Mouse (Mus musculus): ENCODE measurements around the gene Nectin1. TPM values are rescaled to one million over a fixed set of nuclear protein-coding genes. Genes with fewer than 3 reads are reported as not detected.

Gene Nectin1
- total RNA-seq, 2 experiments from 2014 or later, result 96.1 to 106 TPM

DNA sequence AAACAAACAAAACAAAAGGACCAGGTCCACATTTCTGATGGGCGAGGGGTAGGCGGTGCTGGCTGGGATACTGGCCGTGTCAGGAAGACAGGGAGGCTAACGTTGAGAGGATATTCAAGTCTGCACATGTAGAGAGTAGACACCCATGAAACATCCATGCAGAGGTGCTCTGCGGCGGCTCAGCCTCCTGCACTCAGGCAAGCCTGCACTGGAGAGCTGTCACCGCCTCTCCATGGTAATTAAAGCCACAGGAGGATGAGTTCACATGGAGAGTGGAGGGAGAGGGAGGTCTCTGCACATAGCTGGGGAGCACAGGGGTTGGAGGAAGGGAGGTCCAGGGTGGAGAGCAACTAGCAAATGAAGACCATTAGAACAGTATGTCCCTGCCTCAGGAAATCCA is 107.4 kb downstream of the Nectin1 start:
- no peak for DNase-seq (ENCODE audit: low spot score in 2 of 2)

GRCm38 (mm10) chr9:43855887-43856286 is 112.1 kb downstream of the Nectin1 start:
- no peak for DNase-seq (ENCODE audit: low spot score in 2 of 2)
